ENCODE assay signal across 21 mouse cellular contexts in genomic region chr9:62654336-62654735, GRCm38 (mm10). TPM values are rescaled to one million over a fixed set of nuclear protein-coding genes. Genes with fewer than 3 reads are reported as not detected.
DNase-seq lines count a peak whose midpoint lies in the region; ATAC-seq lines count a peak whose summit lies in the region.
"Had no signal": no experiment of that assay in that cellular context is flagged by ENCODE, and none has a peak within 500 bp of the region (broad histone marks: within the 10 kb centered on the region; RNA-seq: fewer than 3 reads in every experiment).

No protein-coding gene starts in this region.

- no peak overlapping the region for H3K9ac ChIP-seq in heart, embryonic 11.5 days (ENCODE audit: low read depth, low read length)
- no peak overlapping the region for H3K9ac ChIP-seq in kidney, embryonic 14.5 days (ENCODE audit: low read depth, low read length)
- H3K9ac ChIP-seq in embryonic facial prominence, embryonic 11.5 days (replicated peaks; ENCODE audit: low read length): peak overlapping the region; percentile 13; the same call in 1 of the 2 replicates
- H3K9ac ChIP-seq: embryonic facial prominence, embryonic 15.5 days; forebrain, embryonic 12.5 days; heart, embryonic 15.5 days; hindbrain, embryonic 15.5 days; liver, embryonic 13.5 days; lung, embryonic 15.5 days; neural tube, embryonic 12.5 days had no signal

- peak; percentile 95 for DNase-seq in heart, adult 11 months
- peak; percentile 6 for DNase-seq in kidney, adult 9 months
- DNase-seq in embryonic facial prominence, embryonic 11.5 days (ENCODE audit: low spot score): no peak
- DNase-seq in gastrocnemius, postnatal 25 days: peak; percentile 73
- DNase-seq in frontal cortex, postnatal 14 days (ENCODE audit: low spot score in 2 of 2): no peak
- DNase-seq in left cerebral cortex, adult 8-10 months (ENCODE audit: low spot score in 2 of 2): no peak
- DNase-seq: adrenal gland, adult 2 months; cerebellum, postnatal 25 days; kidney, adult 8-10 months; layer of hippocampus, postnatal 36 days; left cerebral cortex, postnatal 4 days; liver, embryonic 13.5 days had no signal

- no peak for ATAC-seq in heart, embryonic 11.5 days (replicated peaks; ENCODE audit: insufficient number of reproducible peaks, low FRiP score, low TSS enrichment)
- ATAC-seq in kidney, embryonic 14.5 days (ENCODE audit: low FRiP score, low TSS enrichment): no peak
- no peak for ATAC-seq in embryonic facial prominence, embryonic 11.5 days (replicated peaks; ENCODE audit: insufficient number of reproducible peaks, low FRiP score, low TSS enrichment, low read depth)

- H3K27ac ChIP-seq in heart, embryonic 11.5 days (ENCODE audit: low read depth, low read length): no peak overlapping the region
- no peak overlapping the region for H3K27ac ChIP-seq in kidney, embryonic 14.5 days (ENCODE audit: low read depth, low read length)
- H3K27ac ChIP-seq in embryonic facial prominence, embryonic 11.5 days (replicated peaks; ENCODE audit: low read depth, low read length): no peak overlapping the region
- H3K27ac ChIP-seq: embryonic facial prominence, embryonic 15.5 days; forebrain, embryonic 12.5 days; heart, embryonic 15.5 days; hindbrain, embryonic 15.5 days; liver, embryonic 13.5 days; lung, embryonic 15.5 days; neural tube, embryonic 12.5 days had no signal

- H3K4me2 ChIP-seq in heart, embryonic 11.5 days: no peak overlapping the region
- no peak overlapping the region for H3K4me2 ChIP-seq in kidney, embryonic 14.5 days (replicated peaks; ENCODE audit: low read depth, low read length)
- H3K4me2 ChIP-seq in embryonic facial prominence, embryonic 11.5 days (ENCODE audit: low read depth, low read length): no peak overlapping the region
- H3K4me2 ChIP-seq: embryonic facial prominence, embryonic 15.5 days; forebrain, embryonic 12.5 days; heart, embryonic 15.5 days; hindbrain, embryonic 15.5 days; liver, embryonic 13.5 days; lung, embryonic 15.5 days; neural tube, embryonic 12.5 days had no signal

- WGBS in heart, embryonic 11.5 days (ENCODE audit: insufficient replicate concordance): 62% methylated on average over 6 of the region's 6 CpGs
- WGBS in kidney, embryonic 14.5 days: 49% methylated on average over 6 of the region's 6 CpGs
- 47% methylated on average over 6 of the region's 6 CpGs for WGBS in embryonic facial prominence, embryonic 11.5 days

- H3K4me3 ChIP-seq in heart, embryonic 11.5 days (ENCODE audit: low read depth, low read length): no peak overlapping the region
- H3K4me3 ChIP-seq in kidney, embryonic 14.5 days (ENCODE audit: low read length): no peak overlapping the region
- no peak overlapping the region for H3K4me3 ChIP-seq in embryonic facial prominence, embryonic 11.5 days (ENCODE audit: low read depth, low read length)
- H3K4me3 ChIP-seq: embryonic facial prominence, embryonic 15.5 days; forebrain, embryonic 12.5 days; heart, embryonic 15.5 days; hindbrain, embryonic 15.5 days; liver, embryonic 13.5 days; lung, embryonic 15.5 days; megakaryocyte, embryonic 14.5 days; neural tube, embryonic 12.5 days had no signal

- no peaks in the 10 kb centered on the region for H3K36me3 ChIP-seq in heart, embryonic 11.5 days (ENCODE audit: control insufficient read depth, insufficient read depth, low read length)
- no peaks in the 10 kb centered on the region for H3K36me3 ChIP-seq in kidney, embryonic 14.5 days (ENCODE audit: control insufficient read depth, insufficient read depth, low read length)
- no peaks in the 10 kb centered on the region for H3K36me3 ChIP-seq in embryonic facial prominence, embryonic 11.5 days (replicated peaks; ENCODE audit: control insufficient read depth, insufficient read depth, low read depth, low read length)
- H3K36me3 ChIP-seq: embryonic facial prominence, embryonic 15.5 days; forebrain, embryonic 12.5 days; heart, embryonic 15.5 days; hindbrain, embryonic 15.5 days; liver, embryonic 13.5 days; lung, embryonic 15.5 days; neural tube, embryonic 12.5 days had no signal

- H3K9me3 ChIP-seq in heart, embryonic 11.5 days (replicated peaks; ENCODE audit: control insufficient read depth, low read length): no peaks in the 10 kb centered on the region
- H3K9me3 ChIP-seq in kidney, embryonic 14.5 days (ENCODE audit: control insufficient read depth, low read length): no peaks in the 10 kb centered on the region
- no peaks in the 10 kb centered on the region for H3K9me3 ChIP-seq in embryonic facial prominence, embryonic 11.5 days (replicated peaks; ENCODE audit: control insufficient read depth, low read length)
- H3K9me3 ChIP-seq: embryonic facial prominence, embryonic 15.5 days; forebrain, embryonic 12.5 days; heart, embryonic 15.5 days; hindbrain, embryonic 15.5 days; liver, embryonic 13.5 days; lung, embryonic 15.5 days; megakaryocyte, embryonic 14.5 days; neural tube, embryonic 12.5 days had no signal

- H3K27me3 ChIP-seq in heart, embryonic 11.5 days (ENCODE audit: control insufficient read depth, insufficient read depth, low read length): no peaks in the 10 kb centered on the region
- no peaks in the 10 kb centered on the region for H3K27me3 ChIP-seq in kidney, embryonic 14.5 days (ENCODE audit: control insufficient read depth, insufficient read depth, low read length)
- H3K27me3 ChIP-seq in embryonic facial prominence, embryonic 11.5 days (ENCODE audit: control insufficient read depth, insufficient read depth, low read length): no peaks in the 10 kb centered on the region
- H3K27me3 ChIP-seq: embryonic facial prominence, embryonic 15.5 days; forebrain, embryonic 12.5 days; heart, embryonic 15.5 days; hindbrain, embryonic 15.5 days; liver, embryonic 13.5 days; lung, embryonic 15.5 days; neural tube, embryonic 12.5 days had no signal

- H3K4me1 ChIP-seq in heart, embryonic 11.5 days (ENCODE audit: control insufficient read depth, insufficient read depth, low read length): no peaks in the 10 kb centered on the region
- H3K4me1 ChIP-seq in kidney, embryonic 14.5 days (ENCODE audit: control insufficient read depth, insufficient read depth, low read length): 0 out of 2 replicates have a peak, but pooled peaks cover 2% of the 10 kb centered on the region
- no peaks in the 10 kb centered on the region for H3K4me1 ChIP-seq in embryonic facial prominence, embryonic 11.5 days (ENCODE audit: control insufficient read depth, insufficient read depth, low read length)
- H3K4me1 ChIP-seq: heart, embryonic 15.5 days; hindbrain, embryonic 15.5 days; liver, embryonic 13.5 days; lung, embryonic 15.5 days; neural tube, embryonic 12.5 days had no signal

RNA-seq across cellular contexts. Expression of gene Itga11, which starts 23.3 kb away (rescaled TPM):
- 0.64 and 1.4 TPM in 2 replicates for polyA plus RNA-seq in heart, embryonic 11.5 days (2014; fragmentation: Nextera tagmentation; extraction: Ambion mirVana)
- 0.44 and 0.95 TPM in 2 replicates for polyA plus RNA-seq in kidney, embryonic 14.5 days (2014; fragmentation: Nextera tagmentation; extraction: Ambion mirVana)
- polyA plus RNA-seq in embryonic facial prominence, embryonic 11.5 days (2014; fragmentation: Nextera tagmentation; extraction: Ambion mirVana): 2.5 and 2.7 TPM in 2 replicates
- total RNA-seq in gastrocnemius, postnatal 25 days (2021): 1 to 10 TPM; 3.3 to 4.8 TPM
- 1 to 10 TPM; 2.2 to 3.1 (median 2.7) TPM for total RNA-seq in left cerebral cortex, adult 8-10 months (2022)

Comparison
In these comparisons a context has a peak if more than half of its experiments do, and no peak if none do; other contexts are left out.
1. DNase-seq: peak in heart, adult 11 months (single experiment), kidney, adult 9 months (single experiment) and gastrocnemius, postnatal 25 days (single experiment); none in embryonic facial prominence, embryonic 11.5 days (single experiment), frontal cortex, postnatal 14 days (0 of 2) and left cerebral cortex, adult 8-10 months (0 of 2).